Mouse (Mus musculus) liver, embryonic 15.5 days (tissue): ENCODE measurements around the gene Camk2g. TPM values are rescaled to one million over a fixed set of nuclear protein-coding genes. Genes with fewer than 3 reads are reported as not detected.

Experiments used
- microRNA-seq: library from miRNA; unstranded; fragments of <30 nt; microRNA quantifications from one replicate; pipeline ENCODE4, GENCODE M21; 2016
- polyA plus RNA-seq: library from polyadenylated mRNA; unstranded; fragments of >200 nt; fragmentation: Nextera tagmentation; extraction: Ambion mirVana; gene quantifications from 2 replicates; pipeline ENCODE4 v1.2.1, GENCODE M21; 2015

Gene Camk2g
- polyA plus RNA-seq, 1 experiment from 2014 or later = 5.7 TPM

Small RNA genes lying within 50 kb of the gene (microRNA-seq; reads per million reads assigned to microRNA genes)
- gene Mir6946 = 1.0 reads per million

Other genes starting within 250 kb of the Camk2g start
- gene Ppp3cb, start 247.5 kb downstream of the Camk2g start, polyA plus RNA-seq = 18.2 and 18.3 TPM in 2 replicates
- 0.77 and 0.78 TPM in 2 replicates for gene Usp54, start 153.0 kb downstream of the Camk2g start, polyA plus RNA-seq
- 2.8 and 4.4 TPM in 2 replicates for gene Myoz1, start 137.5 kb downstream of the Camk2g start, polyA plus RNA-seq
- 0.68 and 1.3 TPM in 2 replicates for gene Synpo2l, start 125.7 kb downstream of the Camk2g start, polyA plus RNA-seq
- gene Sec24c, start 119.8 kb downstream of the Camk2g start, polyA plus RNA-seq = 35.3 and 40.6 TPM in 2 replicates
- gene Fut11, start 99.1 kb downstream of the Camk2g start, polyA plus RNA-seq = 6.3 and 7.3 TPM in 2 replicates
- gene Chchd1, start 91.1 kb downstream of the Camk2g start, polyA plus RNA-seq = 70.8 and 89.3 TPM in 2 replicates
- gene Zswim8, start 86.5 kb downstream of the Camk2g start, polyA plus RNA-seq = 5.0 and 5.8 TPM in 2 replicates
- gene Ndst2, start 59.5 kb downstream of the Camk2g start, polyA plus RNA-seq = 16.3 and 17.5 TPM in 2 replicates
- 0.54 and 0.76 TPM in 2 replicates for gene Plau, start 42.6 kb upstream of the Camk2g start, polyA plus RNA-seq
- 17.0 and 18.0 TPM in 2 replicates for gene Vcl, start 135.3 kb upstream of the Camk2g start, polyA plus RNA-seq